Mouse (Mus musculus): ENCODE data around the gene Idh3a.
"Not testable (repeated sequence)": the region's sequence is repeated elsewhere in the genome, so short reads cannot be mapped to it uniquely, and the experiment has no call there.

The Idh3a gene

GRCm38 (mm10) chr9:54587863-54588262 lies 1.7 kb downstream of the Idh3a start:
- DNase-seq (ENCODE audit: low read depth, low spot score), result no peak

GRCm38 (mm10) chr9:54593652-54594051 lies 7.5 kb downstream of the Idh3a start:
- DNase-seq (ENCODE audit: low read depth, low spot score), result not testable (repeated sequence)

DNA sequence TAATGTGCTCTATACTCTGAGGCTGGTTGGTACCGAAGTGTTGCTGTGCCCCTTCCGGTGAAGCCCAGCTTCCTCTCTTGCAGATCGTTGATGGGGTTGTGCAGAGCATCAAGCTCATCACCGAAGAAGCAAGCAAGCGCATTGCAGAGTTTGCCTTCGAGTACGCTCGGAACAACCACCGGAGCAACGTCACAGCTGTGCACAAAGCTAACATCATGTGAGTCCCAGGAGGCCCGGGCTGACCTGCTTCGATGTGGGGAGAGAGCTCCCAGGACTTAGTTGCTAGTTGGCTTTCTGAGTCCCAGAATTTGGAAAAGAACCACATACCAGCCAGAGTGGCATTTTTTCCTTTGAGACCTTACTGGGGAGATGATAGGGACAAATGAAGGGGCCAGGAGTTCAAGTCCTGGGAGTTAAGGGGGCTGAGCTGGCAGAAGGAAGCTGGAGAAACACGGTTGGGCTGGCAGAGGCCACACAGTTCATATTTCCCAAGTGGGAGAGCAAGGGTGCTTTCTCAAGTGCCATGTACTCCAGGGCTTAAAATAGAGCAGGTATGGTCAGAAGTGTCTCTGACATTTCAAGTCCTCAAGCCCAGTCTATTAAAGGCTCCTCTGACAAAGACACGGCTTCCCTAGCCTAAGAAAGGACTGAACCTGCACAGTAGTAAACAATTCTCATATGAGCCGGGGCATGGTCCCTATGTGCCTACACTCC lies 10.8 kb downstream of the Idh3a start:
- no peak for DNase-seq (ENCODE audit: low read depth, low spot score)

- DNase-seq (ENCODE audit: low read depth, low spot score), result no peak
These were observed 16.3 kb downstream of the Idh3a start for GRCm38 (mm10) chr9:54602386-54602785.

GRCm38 (mm10) chr9:54602916-54603315 lies 16.8 kb downstream of the Idh3a start:
- DNase-seq (ENCODE audit: low read depth, low spot score), result no peak

DNA sequence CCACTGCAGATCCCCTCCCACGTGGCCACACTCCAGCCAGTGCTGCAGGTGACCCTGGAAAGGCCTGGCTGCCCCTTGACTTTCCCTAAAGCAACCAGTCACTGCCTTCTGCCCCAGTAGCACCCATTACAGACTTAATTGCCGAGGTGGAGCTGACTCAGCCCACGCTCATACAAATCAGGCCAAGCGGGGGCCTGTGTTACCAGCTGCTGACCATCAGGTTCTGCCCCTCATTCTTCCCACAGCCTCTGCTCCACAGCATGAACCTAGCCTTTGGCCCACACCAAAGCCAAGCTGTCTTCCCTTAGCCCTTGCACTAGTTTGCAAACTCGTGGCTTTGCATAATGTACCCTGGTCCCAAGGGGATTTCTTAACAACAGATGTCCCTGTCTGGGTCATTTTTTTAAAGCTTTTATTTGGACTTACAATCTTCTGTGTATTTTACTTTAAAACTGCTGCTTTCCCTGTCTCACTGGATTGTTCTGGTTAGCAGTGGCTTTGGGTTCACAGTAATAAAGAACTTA lies 18.1 kb downstream of the Idh3a start:
- DNase-seq (ENCODE audit: low read depth, low spot score), result no peak

GRCm38 (mm10) chr9:54604886-54605285 lies 18.8 kb downstream of the Idh3a start:
- peak; percentile 43 for DNase-seq (ENCODE audit: low read depth, low spot score)

- no peak for DNase-seq (ENCODE audit: low read depth, low spot score)
These were observed 26.7 kb downstream of the Idh3a start for GRCm38 (mm10) chr9:54612781-54613191.

- DNase-seq (ENCODE audit: low read depth, low spot score), result peak; percentile 71
These were observed 28.2 kb downstream of the Idh3a start for GRCm38 (mm10) chr9:54614182-54614850.

GRCm38 (mm10) chr9:54627240-54627639 lies 41.1 kb downstream of the Idh3a start:
- DNase-seq (ENCODE audit: low read depth, low spot score), result no peak

DNA sequence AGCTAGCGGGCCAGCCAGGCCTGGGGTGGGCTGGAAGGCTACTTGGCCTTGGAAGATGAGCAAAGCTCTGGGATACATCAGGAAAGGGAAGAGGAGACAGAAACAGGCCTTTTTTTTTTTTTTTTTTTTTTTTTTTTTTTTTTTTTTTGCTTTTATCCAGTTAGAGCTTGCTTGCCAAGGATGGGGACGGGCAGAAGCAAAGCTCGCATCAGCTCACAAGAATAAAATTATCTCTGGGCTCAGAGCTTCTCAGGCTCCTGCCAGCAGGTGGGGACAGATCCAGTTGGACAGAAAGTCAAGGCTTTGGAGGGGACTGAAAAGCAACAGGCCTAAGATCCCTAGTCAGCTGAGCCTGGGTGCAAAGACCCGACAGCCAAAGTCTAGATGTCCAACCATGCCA lies 42.6 kb downstream of the Idh3a start:
- DNase-seq (ENCODE audit: low read depth, low spot score), result no peak

DNA sequence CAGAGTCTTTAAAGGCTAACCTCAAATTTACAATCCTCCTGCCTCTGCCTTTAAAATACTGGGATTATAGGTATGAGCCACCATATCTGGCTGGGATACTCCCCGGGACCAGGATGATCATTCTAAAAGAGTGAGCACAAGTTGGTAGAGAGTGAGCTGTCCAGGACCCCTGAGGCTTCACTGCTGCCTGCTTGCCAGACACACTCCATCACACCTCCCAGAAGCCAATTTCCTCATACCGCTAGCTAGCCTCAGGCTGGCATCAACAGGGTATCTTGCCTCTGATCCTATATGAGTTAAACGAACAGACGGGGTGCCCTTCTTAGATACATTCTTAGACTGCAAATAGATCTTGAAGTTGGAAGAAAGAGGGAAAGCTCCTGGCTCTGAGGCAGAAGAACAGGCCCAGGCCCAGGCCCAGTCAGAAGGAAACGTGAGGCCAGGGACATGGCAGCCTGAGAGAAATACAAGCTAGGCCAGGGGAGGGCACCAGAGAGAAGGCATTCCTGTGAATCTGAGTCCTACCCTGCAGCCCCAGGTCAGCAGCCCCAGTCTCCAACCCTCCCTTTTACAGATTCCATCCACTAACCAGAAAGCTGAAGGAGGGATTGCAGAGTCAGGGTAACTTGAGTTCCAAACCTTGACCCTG lies 43.6 kb downstream of the Idh3a start:
- no peak for DNase-seq (ENCODE audit: low read depth, low spot score)

GRCm38 (mm10) chr9:54630905-54631304 lies 44.8 kb downstream of the Idh3a start:
- no peak for DNase-seq (ENCODE audit: low read depth, low spot score)

DNA sequence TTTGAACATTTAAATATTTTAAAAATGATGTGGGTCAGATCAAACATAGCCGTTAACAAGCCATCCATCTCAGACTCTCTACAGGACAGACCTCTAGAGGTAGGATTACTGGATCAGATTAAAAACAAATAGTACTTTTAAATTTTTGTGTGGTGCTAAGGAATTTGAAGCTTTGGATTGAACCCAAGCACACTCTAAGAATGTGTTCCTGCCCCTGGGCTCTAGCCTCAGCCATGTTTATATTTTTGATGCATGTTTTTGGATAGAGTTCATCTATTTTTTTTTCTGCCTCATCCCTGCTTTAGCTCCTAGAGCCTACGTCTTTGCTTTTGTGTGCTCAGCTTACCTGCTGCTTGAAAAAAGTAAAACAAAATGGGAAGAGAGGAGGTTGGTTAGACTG lies 47.3 kb downstream of the Idh3a start:
- DNase-seq (ENCODE audit: low read depth, low spot score), result no peak

GRCm38 (mm10) chr9:54637510-54638314 lies 51.6 kb downstream of the Idh3a start:
- no peak for DNase-seq (ENCODE audit: low read depth, low spot score)

DNA sequence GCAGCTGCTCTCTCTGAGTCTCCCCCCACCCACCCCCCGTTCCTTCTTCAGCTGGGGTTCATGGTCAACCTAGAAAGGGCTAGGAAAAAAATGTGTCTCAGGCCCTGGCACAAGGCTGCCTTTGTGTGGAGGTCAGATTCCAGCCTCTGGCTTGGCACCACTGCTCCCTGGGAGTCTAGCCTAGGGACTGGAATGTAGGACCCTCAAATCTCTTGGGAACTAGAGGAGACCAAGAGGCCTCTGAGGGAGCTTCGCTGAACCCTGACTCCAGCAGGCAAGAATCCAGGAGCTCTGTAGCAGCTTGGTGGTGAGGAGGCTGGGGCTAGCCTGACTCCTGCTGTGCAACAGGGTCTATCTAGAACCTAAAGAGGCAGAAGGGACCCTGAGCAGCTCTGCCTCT lies 53.1 kb downstream of the Idh3a start:
- no peak for DNase-seq (ENCODE audit: low read depth, low spot score)

GRCm38 (mm10) chr9:54641548-54641947 lies 55.4 kb downstream of the Idh3a start:
- no peak for DNase-seq (ENCODE audit: low read depth, low spot score)

- DNase-seq (ENCODE audit: low read depth, low spot score), result no peak
These were observed 56.0 kb downstream of the Idh3a start for GRCm38 (mm10) chr9:54642149-54642548.

DNA sequence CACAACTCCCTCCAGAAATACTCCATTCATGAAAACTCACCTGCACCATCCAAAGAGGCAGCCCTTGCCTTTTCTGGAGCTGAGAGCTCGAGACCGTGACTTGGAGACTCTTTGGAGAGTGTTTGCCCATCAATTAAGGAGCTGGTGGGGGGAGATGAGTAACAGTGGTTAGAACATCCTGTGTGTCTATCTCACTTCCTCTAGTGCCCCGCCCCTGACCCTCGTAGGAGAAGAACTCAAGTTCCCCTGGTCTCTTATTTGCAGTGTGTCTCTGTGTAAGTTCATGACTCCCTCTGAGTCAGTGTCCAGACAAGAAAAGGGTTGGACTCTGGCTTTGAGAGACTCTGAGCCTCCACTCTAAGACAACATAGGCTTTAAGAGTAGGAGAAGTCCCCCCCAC lies 56.4 kb downstream of the Idh3a start:
- no peak for DNase-seq (ENCODE audit: low read depth, low spot score)

GRCm38 (mm10) chr9:54643179-54643578 lies 57.0 kb downstream of the Idh3a start:
- no peak for DNase-seq (ENCODE audit: low read depth, low spot score)

GRCm38 (mm10) chr9:54645530-54645929 lies 59.4 kb downstream of the Idh3a start:
- no peak for DNase-seq (ENCODE audit: low read depth, low spot score)

- DNase-seq (ENCODE audit: low read depth, low spot score), result no peak
These were observed 60.1 kb downstream of the Idh3a start for GRCm38 (mm10) chr9:54646252-54646651.

All from mesoderm, embryonic 11.5 days (tissue).